23 mouse cellular contexts compared by ENCODE assay signal in the genomic region with DNA sequence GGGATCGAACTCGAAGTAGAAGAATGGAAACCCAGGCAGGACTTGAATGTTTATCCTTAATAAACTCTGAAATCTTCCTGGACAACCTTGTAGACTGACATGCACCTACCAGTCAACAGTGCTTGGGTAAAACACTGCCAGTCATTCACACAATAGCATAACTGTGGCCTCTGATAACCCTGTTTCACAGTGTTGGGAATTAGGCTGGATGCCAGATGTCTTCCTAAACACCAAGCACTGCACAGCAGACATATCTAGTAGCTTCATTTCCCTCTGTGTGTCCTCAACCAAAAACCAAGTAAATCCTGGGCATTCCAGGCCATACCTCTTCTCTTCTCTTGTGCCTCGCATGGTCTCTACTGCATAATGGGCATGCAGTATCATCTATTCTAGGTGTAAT. TPM values are rescaled to one million over a fixed set of nuclear protein-coding genes. Genes with fewer than 3 reads are reported as not detected.
A peak's percentile ranks its signal among the peaks of the same experiment; 100 is the strongest.
DNase-seq lines count a peak whose midpoint lies in the region; TF ChIP-seq lines count a peak whose summit lies in the region.
"Had no signal": no experiment of that assay in that cellular context is flagged by ENCODE, and none has a peak within 500 bp of the region (broad histone marks: within the 10 kb centered on the region; RNA-seq: fewer than 3 reads in every experiment).

No protein-coding gene starts in this region.

- no peak for TF ChIP-seq POLR2A in MEL (IDR thresholded peaks at IDR 0.05; ENCODE audit: control insufficient read depth in 1 of 2, insufficient read depth in 1 of 2, low read depth in 1 of 2, low read length in 2 of 2, poor library complexity in 1 of 2)

- H3K4me3 ChIP-seq in MEL (ENCODE audit: control insufficient read depth in 1 of 2, insufficient read depth in 1 of 2, low read depth in 2 of 2, low read length in 2 of 2) = no peak overlapping the region
- H3K4me3 ChIP-seq: embryonic facial prominence, embryonic 10.5 days; embryonic facial prominence, embryonic 13.5 days; erythroblast, embryonic 14.5 days; forebrain, embryonic 13.5 days; heart, embryonic 15.5 days; hindbrain, embryonic 12.5 days; hindbrain, embryonic 15.5 days; intestine, embryonic 15.5 days had no signal

- no peaks in the 10 kb centered on the region; a peak in 1 of 4 replicates for H3K36me3 ChIP-seq in MEL (ENCODE audit: control insufficient read depth in 1 of 2, insufficient read depth in 2 of 2, low read length in 2 of 2)
- H3K36me3 ChIP-seq: embryonic facial prominence, embryonic 10.5 days; embryonic facial prominence, embryonic 13.5 days; heart, embryonic 15.5 days; hindbrain, embryonic 12.5 days; hindbrain, embryonic 15.5 days; intestine, embryonic 15.5 days had no signal

- no peak for TF ChIP-seq CTCF in MEL (IDR thresholded peaks at IDR 0.05 in 2 of 3, conservative IDR thresholded peaks at IDR 0.05 in 1 of 3; ENCODE audit: control insufficient read depth in 1 of 3, insufficient read depth in 1 of 3, low read depth in 2 of 3, low read length in 3 of 3, poor library complexity in 1 of 3, severe bottlenecking in 1 of 3)

- no peaks in the 10 kb centered on the region for H3K4me1 ChIP-seq in MEL (ENCODE audit: control insufficient read depth in 1 of 2, insufficient read depth in 2 of 2, low read length in 2 of 2)
- H3K4me1 ChIP-seq: hindbrain, embryonic 15.5 days; intestine, embryonic 15.5 days had no signal

- no peaks in the 10 kb centered on the region for H3K27me3 ChIP-seq in MEL (ENCODE audit: control insufficient read depth in 1 of 2, insufficient read depth in 2 of 2, low read length in 2 of 2)
- H3K27me3 ChIP-seq: embryonic facial prominence, embryonic 13.5 days; heart, embryonic 15.5 days; intestine, embryonic 15.5 days had no signal

- H3K79me2 ChIP-seq in MEL (ENCODE audit: control insufficient read depth, insufficient read depth, low read length, poor library complexity) = no peaks in the 10 kb centered on the region

- H3K9me3 ChIP-seq in MEL (replicated peaks; ENCODE audit: insufficient read depth, low read length) = no peaks in the 10 kb centered on the region
- H3K9me3 ChIP-seq: embryonic facial prominence, embryonic 10.5 days; embryonic facial prominence, embryonic 13.5 days; forebrain, embryonic 13.5 days; heart, embryonic 15.5 days; hindbrain, embryonic 12.5 days; hindbrain, embryonic 15.5 days; intestine, embryonic 15.5 days had no signal

- peak; percentile 50 for DNase-seq in heart, adult 11 months
- DNase-seq in heart, postnatal 14 days = no peak
- DNase-seq in MEL (ENCODE audit: low read depth, low spot score) (peak; percentile 14), adipocyte (ENCODE audit: low spot score) (peak; percentile 47)
- DNase-seq in retina, postnatal 1 day = peak; percentile 68
- no peak for DNase-seq in spleen, adult 18-20 months
- DNase-seq in neural tube, embryonic 10.5 days (ENCODE audit: extremely low spot score, low spot score) = no peak
- DNase-seq: adrenal gland, adult 2 months; adrenal gland, postnatal 14 days; cerebellum, adult 11-12 months; cerebellum, adult 8-10 months; cerebellum, postnatal 36 days; embryo, embryonic 11 days; gastrocnemius, postnatal 10 days; gastrocnemius, postnatal 36 days had no signal

- intact Hi-C loops in heart, postnatal 14 days (cut with DNase I) = loop anchor here (5.0 to 10.0 kb wide), 2 partner anchors 122 to 1250 kb away; no protein-coding TSS in a partner anchor

- H3K27ac ChIP-seq in MEL (ENCODE audit: control insufficient read depth, low read depth, low read length) = no peak overlapping the region
- H3K27ac ChIP-seq: embryonic facial prominence, embryonic 10.5 days; embryonic facial prominence, embryonic 13.5 days; forebrain, embryonic 13.5 days; heart, embryonic 15.5 days; hindbrain, embryonic 12.5 days; hindbrain, embryonic 15.5 days; intestine, embryonic 15.5 days had no signal

- no peak for TF ChIP-seq RAD21 in MEL (IDR thresholded peaks at IDR 0.05; ENCODE audit: low read depth, low read length)

- no peak overlapping the region for H3K9ac ChIP-seq in MEL (ENCODE audit: control insufficient read depth, low read depth, low read length, poor library complexity, severe bottlenecking)
- H3K9ac ChIP-seq: embryonic facial prominence, embryonic 13.5 days; forebrain, embryonic 13.5 days; heart, embryonic 15.5 days; hindbrain, embryonic 12.5 days; hindbrain, embryonic 15.5 days; intestine, embryonic 15.5 days had no signal

- no peak for TF ChIP-seq EP300 in MEL (IDR thresholded peaks at IDR 0.05; ENCODE audit: low read depth in 1 of 2, low read length in 2 of 2)

TF ChIP-seq in MEL, 35 proteins besides CTCF, POLR2A, EP300 and RAD21:
- TF ChIP-seq TCF12 (IDR thresholded peaks at IDR 0.05; ENCODE audit: low read depth, low read length) = no peak
- no peak for TF ChIP-seq GATA1 (IDR thresholded peaks at IDR 0.05; ENCODE audit: low read depth, low read length)
- no peak for TF ChIP-seq CHD1 (IDR thresholded peaks at IDR 0.05; ENCODE audit: low read depth, low read length)
- no peak for TF ChIP-seq GABPA (IDR thresholded peaks at IDR 0.05; ENCODE audit: low read depth, low read length)
- no peak for TF ChIP-seq MXI1 (IDR thresholded peaks at IDR 0.05; ENCODE audit: low read depth, low read length)

RNA-seq across cellular contexts. Expression of gene Plekhm3, which starts 42.3 kb away (rescaled TPM):
- total RNA-seq in heart, postnatal 14 days (2021) = 10 to 100 TPM in 1 of 2 experiments, 1 to 10 TPM in 1; 6.8 to 10.8 TPM
- 1.7 and 1.8 TPM in 2 replicates for total RNA-seq in MEL (2012; rRNA removed)
- 1 to 10 TPM in 1 of 2 experiments, not detected in 1; 2.0 TPM for polyA plus RNA-seq in MEL (2012; ENCODE audit: insufficient read depth in 1 of 2, insufficient read length in 2 of 2, low read depth in 1 of 2, low replicate concordance in 2 of 2, missing spikeins in 1 of 2)

Comparison
In these comparisons a context has a peak if more than half of its experiments do, and no peak if none do; other contexts are left out.
1. DNase-seq: peak in heart, adult 11 months (single experiment), MEL (single experiment), adipocyte (single experiment) and retina, postnatal 1 day (single experiment); none in heart, postnatal 14 days (0 of 2), spleen, adult 18-20 months (0 of 2) and neural tube, embryonic 10.5 days (single experiment).